Mouse (Mus musculus) embryonic facial prominence, embryonic 14.5 days (tissue): Measurements from ENCODE around the gene Syngr2. TPM values are rescaled to one million over a fixed set of nuclear protein-coding genes. Genes with fewer than 3 reads are reported as not detected.

Experiments
- ATAC-seq: fragments of 200-750 bp; cut with Nextera tagmentation; 2 replicates; pipeline ENCODE4 v1.8.0; 2017; ENCODE audit warnings: low read depth, moderate number of reproducible peaks, moderate TSS enrichment
- DNase-seq: peaks from one replicate; pipeline ENCODE4 v3.0.0-alpha.2; 2015; ENCODE audit warnings: low spot score
- H3K27ac ChIP-seq: fragments of 300-500 bp; sonication (generic); replicated peaks from 2 replicates; pipeline ENCODE4 v1.5.1; 2014; ENCODE audit warnings: low read depth, mild to moderate bottlenecking, low read length, moderate library complexity
- H3K27me3 ChIP-seq: fragments of 300-500 bp; sonication (generic); replicated peaks from 2 replicates; pipeline ENCODE4 v1.6.1; 2014; ENCODE audit warnings: low read length; ENCODE audit not compliant: control insufficient read depth, insufficient read depth
- H3K36me3 ChIP-seq: fragments of 300-500 bp; sonication (generic); 2 replicates; pipeline ENCODE4 v1.6.1; 2014; ENCODE audit warnings: low read length, mixed read lengths; ENCODE audit not compliant: control insufficient read depth, insufficient read depth
- H3K4me1 ChIP-seq: fragments of 300-500 bp; sonication (generic); 2 replicates; pipeline ENCODE4 v1.6.1; 2014; ENCODE audit warnings: antibody characterized with exemption, low read length; ENCODE audit not compliant: control insufficient read depth, insufficient read depth
- H3K4me2 ChIP-seq: fragments of 300-500 bp; sonication (generic); 2 replicates; pipeline ENCODE4 v1.6.1; 2014; ENCODE audit warnings: low read depth, mild to moderate bottlenecking, low read length, moderate library complexity, mixed read lengths
- H3K4me3 ChIP-seq: fragments of 300-500 bp; sonication (generic); 2 replicates; pipeline ENCODE4 v1.5.1; 2014; ENCODE audit warnings: low read depth, mild to moderate bottlenecking, low read length
- H3K9ac ChIP-seq: fragments of 300-500 bp; sonication (generic); 2 replicates; pipeline ENCODE4 v1.6.1; 2014; ENCODE audit warnings: low read depth, mild to moderate bottlenecking, low read length, moderate library complexity, mixed read lengths
- H3K9me3 ChIP-seq: fragments of 300-500 bp; sonication (generic); 2 replicates; pipeline ENCODE4 v1.6.1; 2016; ENCODE audit warnings: low read length; ENCODE audit not compliant: control insufficient read depth
- WGBS: fragments of 180-500 bp; shearing (Covaris S2); extraction: QIAGEN DNeasy Blood & Tissue Kit; methylation state at CpG from one replicate; pipeline ENCODE4 v1.1.7; 2014; 5-methylcytosine and 5-hydroxymethylcytosine counted together
- polyA plus RNA-seq: library from polyadenylated mRNA; unstranded; fragments of >200 nt; fragmentation: Nextera tagmentation; extraction: Ambion mirVana; gene quantifications from 2 replicates; pipeline ENCODE4 v1.2.1, GENCODE M21; 2014

Gene Syngr2
- polyA plus RNA-seq, 1 experiment from 2014 or later: 78.6 TPM

DNA sequence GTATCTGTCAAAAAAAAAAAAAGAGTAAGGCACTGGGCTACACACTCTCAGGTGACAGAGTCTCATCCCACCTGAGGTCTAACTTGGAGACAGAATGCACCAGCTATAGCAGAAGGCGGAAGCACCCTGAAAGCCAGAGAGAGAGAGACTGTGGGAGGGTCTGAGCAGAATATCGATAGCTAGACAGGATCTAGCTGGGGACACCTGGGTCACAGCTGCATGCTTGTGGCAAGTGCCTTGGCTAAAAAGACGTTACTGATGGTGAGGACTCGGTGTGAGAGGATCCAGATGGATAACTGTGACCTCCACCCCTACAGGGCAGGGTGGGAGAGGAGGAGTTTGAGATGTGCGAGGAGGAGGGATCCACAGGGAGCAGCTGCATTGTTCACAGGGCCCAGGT is 12.5 kb upstream of the Syngr2 start:
- Histone ChIP-seq H3K27ac (no peak overlapping the region), H3K4me3 (no peak overlapping the region), H3K36me3 (no peaks in the 10 kb centered on the region), H3K27me3 (no peaks in the 10 kb centered on the region), H3K4me1 (peaks cover 5% of the 10 kb centered on the region), H3K9ac (no peak overlapping the region), H3K4me2 (no peak overlapping the region), H3K9me3 (no peaks in the 10 kb centered on the region)
- 45% methylated on average over 5 of the region's 5 CpGs for WGBS
- ATAC-seq (no peak), DNase-seq (no peak)

DNA sequence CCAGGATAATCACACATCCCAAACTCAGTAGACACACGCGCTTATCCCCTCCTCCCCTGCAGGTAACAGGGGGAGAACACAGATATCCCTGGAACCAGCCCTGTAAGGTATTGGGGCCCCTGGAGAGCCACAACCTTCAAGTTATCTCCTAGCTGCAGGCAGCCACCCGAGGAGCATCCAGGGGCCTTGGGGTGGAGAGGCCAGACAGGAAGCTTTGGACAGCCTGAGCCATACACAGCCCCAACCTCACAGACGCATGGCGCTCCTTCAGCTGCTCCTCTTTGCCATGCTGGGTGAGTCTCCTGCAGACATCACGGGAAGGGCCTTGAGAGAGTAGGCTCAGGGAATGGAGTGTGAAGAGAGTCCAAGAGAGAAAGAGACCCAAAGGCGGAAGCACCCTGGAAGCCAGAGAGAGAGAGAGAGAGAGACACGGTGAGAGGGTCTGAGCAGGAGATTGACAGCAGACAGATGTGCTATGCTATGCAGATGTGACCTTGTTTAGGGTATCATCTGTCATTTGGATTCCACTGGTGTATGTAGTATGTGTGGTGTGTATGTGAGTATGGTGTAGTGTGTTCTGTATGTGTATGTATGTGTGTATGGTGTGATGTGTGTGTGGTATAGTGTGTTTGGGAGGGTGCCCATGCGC is 11.8 kb upstream of the Syngr2 start, which contains the start of gene 6030468B19Rik:
Gene 6030468B19Rik (plus strand): TSS at position 150 of the 649 bp plus-strand sequence.
- 50% methylated on average over 9 of the region's 9 CpGs for WGBS
- H3K4me3 ChIP-seq: no peak within 1 kb of the TSS
- no peak within 1 kb of the TSS for H3K4me2 ChIP-seq
- H3K36me3 ChIP-seq: no peaks in the 10 kb centered on the region
- no peaks in the 10 kb centered on the region for H3K9me3 ChIP-seq
- no peak within 1 kb of the TSS for H3K27ac ChIP-seq
- ATAC-seq (no peak; the same call in 1 of the 2 replicates), DNase-seq (no peak)
- H3K9ac ChIP-seq: no peak within 1 kb of the TSS
- H3K27me3 ChIP-seq: no peaks in the 10 kb centered on the region
- peaks cover 1% of the 10 kb centered on the region for H3K4me1 ChIP-seq

DNA sequence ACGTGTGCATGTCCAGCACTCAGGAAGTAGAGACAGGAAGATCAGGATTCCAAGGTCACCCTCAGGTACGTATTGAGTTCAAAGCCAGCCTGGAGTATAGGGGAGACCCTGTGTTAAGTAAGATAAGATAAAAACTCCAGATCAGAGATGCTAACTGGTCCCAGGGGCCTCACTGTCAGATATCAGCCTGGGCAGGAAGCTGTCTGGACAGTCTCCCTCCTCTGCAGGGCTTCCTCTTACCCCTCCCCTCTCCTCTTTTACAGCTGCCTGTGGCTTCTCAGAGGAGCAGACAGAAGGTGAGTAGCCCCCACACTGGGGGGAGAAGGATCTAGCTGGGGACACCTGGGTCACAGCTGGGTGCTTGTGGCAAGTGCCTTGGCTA is 11.3 kb upstream of the Syngr2 start:
- no peak overlapping the region for H3K9ac ChIP-seq

DNA sequence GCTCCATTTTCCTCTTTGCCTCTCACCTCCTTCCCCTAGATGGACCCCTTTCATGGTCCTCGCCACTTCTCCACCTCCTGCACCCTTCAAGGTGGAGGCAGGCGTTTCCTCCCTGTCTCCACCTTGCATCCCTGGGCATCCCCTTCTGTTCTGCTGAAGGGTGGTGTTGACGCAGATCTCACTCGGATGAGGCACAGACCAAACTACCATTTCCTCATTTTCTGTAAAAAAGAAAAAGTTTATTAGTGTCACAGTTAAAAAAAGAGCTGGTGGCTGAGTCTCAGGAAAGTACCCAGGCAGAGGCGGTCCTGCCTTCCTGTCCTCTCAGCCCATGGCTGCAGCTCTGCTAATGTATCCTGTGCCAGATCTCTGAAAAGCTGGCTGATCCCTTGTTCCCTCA is 10.3 kb upstream of the Syngr2 start:
- WGBS: 68% methylated on average over 5 of the region's 5 CpGs
- Histone ChIP-seq H3K4me2 (no peak overlapping the region), H3K27me3 (no peaks in the 10 kb centered on the region), H3K9me3 (no peaks in the 10 kb centered on the region), H3K9ac (no peak overlapping the region), H3K4me3 (no peak overlapping the region), H3K36me3 (no peaks in the 10 kb centered on the region), H3K4me1 (no peaks in the 10 kb centered on the region), H3K27ac (no peak overlapping the region)
- DNase-seq: no peak
- no peak for ATAC-seq

More for the DNA sequence above, 11.3 kb upstream of the Syngr2 start:
- 43% methylated on average over 2 of the region's 2 CpGs for WGBS
- no peaks in the 10 kb centered on the region for H3K27me3 ChIP-seq
- ATAC-seq (no peak), DNase-seq (no peak)
- no peak overlapping the region for H3K4me3 ChIP-seq
- H3K4me1 ChIP-seq: no peaks in the 10 kb centered on the region
- no peak overlapping the region for H3K4me2 ChIP-seq
- no peak overlapping the region for H3K27ac ChIP-seq
- no peaks in the 10 kb centered on the region for H3K9me3 ChIP-seq
- H3K36me3 ChIP-seq: no peaks in the 10 kb centered on the region

DNA sequence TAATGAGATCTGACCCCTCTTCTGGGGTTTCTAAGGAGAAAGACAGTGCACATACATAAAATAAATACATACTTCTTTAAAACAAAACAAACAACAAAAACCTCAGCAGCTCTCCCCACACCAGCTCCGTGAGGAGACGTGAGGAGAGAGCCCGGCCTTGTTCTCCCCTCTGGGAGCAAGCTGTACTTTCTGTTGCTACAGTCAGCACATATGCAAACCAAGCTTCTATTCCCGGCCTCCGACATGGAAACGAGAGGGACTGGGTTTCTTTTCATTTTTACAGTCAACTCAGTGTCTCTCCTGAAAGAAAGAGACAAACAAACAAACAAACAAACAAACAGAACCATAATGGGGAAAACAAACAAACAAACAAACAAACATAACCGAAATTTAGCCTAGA is 9.4 kb upstream of the Syngr2 start:
- no peaks in the 10 kb centered on the region for H3K9me3 ChIP-seq
- no peak overlapping the region for H3K4me2 ChIP-seq
- H3K4me1 ChIP-seq: no peaks in the 10 kb centered on the region
- H3K27me3 ChIP-seq: no peaks in the 10 kb centered on the region
- no peak overlapping the region for H3K4me3 ChIP-seq
- no peak overlapping the region for H3K9ac ChIP-seq
- no peaks in the 10 kb centered on the region for H3K36me3 ChIP-seq
- ATAC-seq (no peak), DNase-seq (no peak)
- H3K27ac ChIP-seq: no peak overlapping the region
- WGBS: 73% methylated on average over 7 of the region's 7 CpGs

DNA sequence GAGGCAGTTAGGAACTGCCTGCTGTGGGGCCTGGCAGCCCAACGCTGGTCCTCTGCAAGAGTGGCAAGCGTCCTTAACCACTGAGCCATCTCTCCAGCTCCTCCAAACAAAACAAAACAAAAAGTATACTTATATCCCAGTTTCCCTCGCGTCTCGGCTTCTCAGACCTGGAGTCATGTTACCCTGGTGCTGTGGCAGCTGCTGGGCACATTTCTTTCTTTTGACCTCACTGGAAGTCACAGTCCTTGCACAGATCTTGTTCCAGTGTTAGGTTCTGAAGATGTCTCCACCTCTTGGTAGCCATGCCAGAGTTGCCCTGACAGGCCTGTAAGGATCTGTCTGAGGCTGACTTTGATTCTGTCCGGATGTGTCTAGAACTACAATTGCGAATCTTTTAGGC is 7.8 kb upstream of the Syngr2 start:
- Histone ChIP-seq H3K9me3 (no peaks in the 10 kb centered on the region), H3K27me3 (no peaks in the 10 kb centered on the region), H3K36me3 (no peaks in the 10 kb centered on the region), H3K4me1 (no peaks in the 10 kb centered on the region), H3K27ac (no peak overlapping the region), H3K4me3 (no peak overlapping the region), H3K4me2 (no peak overlapping the region), H3K9ac (no peak overlapping the region)
- DNase-seq (no peak), ATAC-seq (no peak)
- 53% methylated on average over 7 of the region's 7 CpGs for WGBS

DNA sequence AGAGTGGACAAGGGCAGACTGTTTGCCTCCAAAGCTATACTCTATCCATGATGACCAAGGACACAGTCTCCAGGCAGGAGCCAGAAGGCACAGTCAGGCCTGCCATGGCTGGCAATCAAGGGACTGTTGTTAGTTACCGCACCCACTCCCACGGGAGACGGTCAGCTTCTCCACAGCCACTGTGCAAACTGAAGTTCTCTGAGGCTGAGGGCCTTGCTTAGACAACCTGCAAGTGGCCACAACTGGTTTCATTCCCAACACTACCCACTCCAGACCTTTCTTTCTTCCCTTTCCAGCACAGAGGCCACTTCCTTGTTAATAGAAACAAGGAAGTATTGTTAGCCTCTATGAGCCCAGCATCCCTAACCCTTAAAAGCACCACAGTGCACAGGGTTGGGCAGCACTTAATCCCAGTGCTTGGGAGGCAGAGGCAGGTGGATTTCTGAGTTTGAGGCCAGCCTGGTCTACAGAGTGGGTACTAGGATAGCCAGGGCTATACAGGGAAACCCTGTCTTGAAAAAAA is 6.2 kb upstream of the Syngr2 start:
- 93% methylated on average over 3 of the region's 3 CpGs for WGBS
- no peaks in the 10 kb centered on the region for H3K4me1 ChIP-seq
- no peak overlapping the region for H3K4me2 ChIP-seq
- no peaks in the 10 kb centered on the region for H3K27me3 ChIP-seq
- no peaks in the 10 kb centered on the region for H3K9me3 ChIP-seq
- no peak overlapping the region for H3K9ac ChIP-seq
- H3K4me3 ChIP-seq: no peak overlapping the region
- no peak for DNase-seq
- H3K27ac ChIP-seq: no peak overlapping the region
- no peaks in the 10 kb centered on the region for H3K36me3 ChIP-seq
- ATAC-seq: no peak

DNA sequence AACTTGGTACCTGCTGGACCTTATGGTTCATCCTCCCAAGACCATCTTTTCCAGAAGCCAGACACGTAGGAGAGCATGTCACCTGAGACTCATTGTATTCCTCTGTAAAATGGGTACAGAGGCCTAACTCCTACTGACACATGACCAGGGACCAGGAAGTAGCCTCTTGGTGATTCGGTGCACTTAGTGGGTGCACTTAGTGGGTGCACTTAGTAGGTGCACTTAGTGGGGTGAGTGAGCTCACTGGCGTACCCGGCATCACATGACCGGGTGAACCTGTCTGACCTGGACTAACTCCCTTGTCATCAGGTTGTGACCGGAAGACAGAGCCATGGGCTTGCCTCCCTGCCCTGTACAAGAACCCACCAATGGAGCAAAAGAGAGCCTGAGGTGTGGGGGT is 2.7 kb upstream of the Syngr2 start:
- peaks cover 5% of the 10 kb centered on the region; the same call in 1 of the 2 replicates for H3K4me1 ChIP-seq
- WGBS: 91% methylated on average over 6 of the region's 6 CpGs
- no peaks in the 10 kb centered on the region for H3K36me3 ChIP-seq
- H3K27ac ChIP-seq: no peak overlapping the region
- H3K4me3 ChIP-seq: no peak overlapping the region
- no peaks in the 10 kb centered on the region for H3K27me3 ChIP-seq
- no peaks in the 10 kb centered on the region for H3K9me3 ChIP-seq
- no peak overlapping the region for H3K9ac ChIP-seq
- ATAC-seq (no peak), DNase-seq (no peak)
- H3K4me2 ChIP-seq: no peak overlapping the region
